Comparison of ENCODE assay signal across 8 mouse cellular contexts in genomic region chr1:152386188-152386835, GRCm38 (mm10). TPM values are rescaled to one million over a fixed set of nuclear protein-coding genes. Genes with fewer than 3 reads are reported as not detected.
DNase-seq lines count a peak whose midpoint lies in the region; ATAC-seq lines count a peak whose summit lies in the region.

TSS of gene Tsen15 (minus strand) at chr1:152386688.

- H3K4me3 ChIP-seq in hindbrain, embryonic 13.5 days: peak within 1 kb of the TSS; percentile 85

- peak; percentile 88 for DNase-seq in R1 (ENCODE audit: low read depth, low spot score)
- peak; percentile 92 to 93 for DNase-seq in cerebellum, postnatal 25 days
- peak; percentile 62 to 74 for DNase-seq in frontal cortex, postnatal 25 days (ENCODE audit: low spot score in 2 of 2)
- DNase-seq in layer of hippocampus, postnatal 25 days (ENCODE audit: extremely low spot score in 1 of 2, low spot score in 1 of 2): peak; percentile 84 to 85
- peak; percentile 85 for DNase-seq in lung, postnatal 14 days
- DNase-seq in ovary, postnatal 36 days (ENCODE audit: low spot score): peak; percentile 87
- DNase-seq in thymus, postnatal 14 days: peak; percentile 87

- no peaks in the 10 kb centered on the region for H3K4me1 ChIP-seq in hindbrain, embryonic 13.5 days (replicated peaks)

- 0 out of 2 replicates have a peak, but pooled peaks cover 5% of the 10 kb centered on the region for H3K27me3 ChIP-seq in hindbrain, embryonic 13.5 days

- H3K36me3 ChIP-seq in hindbrain, embryonic 13.5 days: no peaks in the 10 kb centered on the region

- peak within 1 kb of the TSS; percentile 84 for H3K9ac ChIP-seq in hindbrain, embryonic 13.5 days

- peak within 1 kb of the TSS; percentile 85 for H3K4me2 ChIP-seq in hindbrain, embryonic 13.5 days

- WGBS in hindbrain, embryonic 13.5 days: under 1% methylated on average over 52 of the region's 57 CpGs

- H3K9me3 ChIP-seq in hindbrain, embryonic 13.5 days: no peaks in the 10 kb centered on the region

- ATAC-seq in hindbrain, embryonic 13.5 days (ENCODE audit: low FRiP score): peak; percentile 97

- no peak within 1 kb of the TSS for H3K27ac ChIP-seq in hindbrain, embryonic 13.5 days

RNA-seq across cellular contexts. Expression of gene Tsen15, which starts in this region (rescaled TPM):
- 26.7 and 31.0 TPM in 2 replicates for polyA plus RNA-seq in hindbrain, embryonic 13.5 days (2015; fragmentation: Nextera tagmentation; extraction: Ambion mirVana)
- 10 to 100 TPM; 30.0 to 32.0 TPM for total RNA-seq in layer of hippocampus, postnatal 25 days (2021)
